Mouse (Mus musculus) heart, embryonic 11.5 days (tissue): Measurements from ENCODE around the gene Gm21962. TPM values are rescaled to one million over a fixed set of nuclear protein-coding genes. Genes with fewer than 3 reads are reported as not detected.

Source experiments
- ATAC-seq: fragments of 200-750 bp; cut with Nextera tagmentation; replicated peaks from 2 replicates; pipeline ENCODE4 v1.8.0; 2017; ENCODE audit warnings: moderate library complexity; ENCODE audit not compliant: insufficient number of reproducible peaks, low FRiP score, low TSS enrichment
- H3K27ac ChIP-seq: fragments of 300-500 bp; sonication (generic); 2 replicates; pipeline ENCODE4 v1.5.1; 2014; ENCODE audit warnings: mild to moderate bottlenecking, low read depth, low read length
- H3K27me3 ChIP-seq: fragments of 300-500 bp; sonication (generic); 2 replicates; pipeline ENCODE4 v1.6.1; 2014; ENCODE audit warnings: mild to moderate bottlenecking, low read length, mixed read lengths; ENCODE audit not compliant: control insufficient read depth, insufficient read depth
- H3K36me3 ChIP-seq: fragments of 300-500 bp; sonication (generic); 2 replicates; pipeline ENCODE4 v1.6.1; 2014; ENCODE audit warnings: mild to moderate bottlenecking, low read length, moderate library complexity, mixed read lengths; ENCODE audit not compliant: control insufficient read depth, insufficient read depth
- H3K4me1 ChIP-seq: fragments of 300-500 bp; sonication (generic); 2 replicates; pipeline ENCODE4 v1.6.1; 2014; ENCODE audit warnings: low read length; ENCODE audit not compliant: control insufficient read depth, insufficient read depth
- H3K4me2 ChIP-seq: fragments of 300-500 bp; sonication (generic); 2 replicates; pipeline ENCODE4 v1.6.1; 2014; ENCODE audit warnings: mild to moderate bottlenecking, moderate library complexity
- H3K4me3 ChIP-seq: fragments of 300-500 bp; sonication (generic); 2 replicates; pipeline ENCODE4 v1.5.1; 2014; ENCODE audit warnings: low read depth, low read length
- H3K9ac ChIP-seq: fragments of 300-500 bp; sonication (generic); 2 replicates; pipeline ENCODE4 v1.6.1; 2014; ENCODE audit warnings: mild to moderate bottlenecking, low read depth, low read length, moderate library complexity
- H3K9me3 ChIP-seq: fragments of 300-500 bp; sonication (generic); replicated peaks from 2 replicates; pipeline ENCODE4 v1.6.1; 2016; ENCODE audit warnings: low read length; ENCODE audit not compliant: control insufficient read depth
- WGBS: fragments of 180-500 bp; shearing (Covaris S2); extraction: QIAGEN DNeasy Blood & Tissue Kit; methylation state at CpG from one replicate; pipeline ENCODE4 v1.1.7; 2014; ENCODE audit not compliant: insufficient replicate concordance; 5-methylcytosine and 5-hydroxymethylcytosine counted together
- polyA plus RNA-seq: library from polyadenylated mRNA; unstranded; fragments of >200 nt; fragmentation: Nextera tagmentation; extraction: Ambion mirVana; gene quantifications from 2 replicates; pipeline ENCODE4 v1.2.1, GENCODE M21; 2014

Gene Gm21962
- polyA plus RNA-seq, 1 experiment from 2014 or later = not detected

DNA sequence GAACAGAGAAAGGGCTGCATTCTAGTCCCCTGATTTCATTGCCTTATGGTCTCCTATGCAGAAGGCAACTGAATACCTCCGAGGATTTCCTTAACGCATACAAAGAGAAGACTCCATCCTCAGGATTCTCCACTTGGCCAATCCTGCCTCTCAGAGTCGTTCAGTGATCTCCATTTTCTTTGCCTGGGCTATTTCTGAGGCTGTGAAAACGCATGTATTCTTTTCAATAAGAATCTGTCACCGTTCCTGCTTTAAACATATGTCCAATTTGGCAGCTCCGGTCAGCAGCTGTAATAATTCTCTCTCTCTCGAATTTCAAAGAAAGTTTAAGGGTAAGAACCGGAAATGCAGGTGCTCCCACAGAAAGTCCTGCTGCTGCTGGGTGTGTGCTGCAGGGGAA lies 29.2 kb upstream of the Gm21962 start:
- Histone ChIP-seq H3K4me3 (no peak overlapping the region), H3K9ac (no peak overlapping the region), H3K36me3 (no peaks in the 10 kb centered on the region), H3K27me3 (no peaks in the 10 kb centered on the region), H3K4me1 (no peaks in the 10 kb centered on the region), H3K27ac (no peak overlapping the region), H3K9me3 (no peaks in the 10 kb centered on the region), H3K4me2 (no peak overlapping the region)
- WGBS = 62% methylated on average over 8 of the region's 8 CpGs
- no peak for ATAC-seq

DNA sequence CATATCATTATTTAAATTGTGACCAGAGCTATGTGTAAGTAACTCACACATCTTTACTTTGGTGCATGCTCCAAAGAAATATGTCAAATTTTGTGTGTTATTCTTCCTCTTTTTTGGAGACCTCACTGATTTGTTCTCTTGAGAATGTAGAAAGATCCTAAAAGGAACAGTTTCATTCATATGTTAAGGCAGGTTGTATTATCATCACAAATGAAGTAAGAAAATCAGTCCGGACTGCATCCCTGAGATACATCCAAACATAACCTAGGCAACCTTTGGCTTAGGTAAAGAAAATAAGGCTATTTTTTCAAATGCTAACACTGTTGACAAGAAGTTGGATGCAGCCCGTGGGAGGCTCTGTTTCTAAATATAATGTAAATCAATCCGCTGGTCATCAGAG lies 28.8 kb upstream of the Gm21962 start:
- ATAC-seq = no peak

DNA sequence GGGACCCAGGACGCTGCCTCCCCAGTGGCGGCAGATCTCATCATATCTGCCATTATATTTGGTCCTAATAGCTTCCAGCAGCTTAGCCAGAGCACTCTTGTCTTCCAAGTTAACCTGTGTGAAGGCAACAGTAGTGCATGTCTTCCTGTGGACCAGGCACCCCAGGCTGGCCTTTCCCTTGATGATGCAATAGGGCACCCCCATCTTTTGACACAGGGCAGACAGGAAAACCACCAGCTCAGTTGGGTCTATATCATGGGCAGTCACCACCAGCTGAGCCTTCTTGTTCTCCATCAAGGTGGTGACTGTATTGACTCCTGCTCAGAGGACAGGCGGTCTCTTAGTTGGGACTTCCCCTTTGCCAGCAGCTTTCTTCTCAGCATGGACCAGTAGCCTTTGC lies 27.2 kb upstream of the Gm21962 start:
- H3K9ac ChIP-seq = no peak overlapping the region
- WGBS = 89% methylated on average over 3 of the region's 3 CpGs
- H3K4me2 ChIP-seq = no peak overlapping the region
- no peaks in the 10 kb centered on the region for H3K9me3 ChIP-seq
- no peaks in the 10 kb centered on the region for H3K36me3 ChIP-seq
- H3K27me3 ChIP-seq = no peaks in the 10 kb centered on the region
- ATAC-seq = no peak
- no peak overlapping the region for H3K27ac ChIP-seq
- no peaks in the 10 kb centered on the region for H3K4me1 ChIP-seq
- H3K4me3 ChIP-seq = no peak overlapping the region

More for the DNA sequence above, 28.8 kb upstream of the Gm21962 start:
- H3K4me2 ChIP-seq = no peak overlapping the region
- no peak overlapping the region for H3K9ac ChIP-seq
- no peaks in the 10 kb centered on the region for H3K36me3 ChIP-seq
- H3K27me3 ChIP-seq = no peaks in the 10 kb centered on the region
- WGBS = 74% methylated on average over 3 of the region's 3 CpGs
- H3K9me3 ChIP-seq = no peaks in the 10 kb centered on the region
- no peak overlapping the region for H3K27ac ChIP-seq
- H3K4me3 ChIP-seq = no peak overlapping the region
- H3K4me1 ChIP-seq = no peaks in the 10 kb centered on the region

DNA sequence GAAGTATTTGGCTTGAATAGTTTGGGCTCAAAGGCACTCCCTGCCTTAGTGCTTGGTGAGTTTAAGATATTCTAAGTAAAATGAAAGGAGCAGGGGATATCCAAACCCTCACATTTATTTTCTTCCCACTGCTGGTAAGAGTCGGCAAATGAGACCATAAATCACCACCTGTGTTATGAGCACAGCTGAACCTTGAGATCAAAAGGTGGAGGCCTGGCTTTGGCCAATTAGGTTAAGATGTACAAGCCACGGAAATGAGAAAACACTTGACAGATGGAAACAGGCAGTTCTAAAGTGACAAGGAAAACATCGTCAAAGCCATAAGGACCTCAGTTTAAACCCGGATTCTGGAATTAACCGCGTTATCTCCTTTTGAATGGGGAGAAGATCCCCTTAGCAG lies 26.4 kb upstream of the Gm21962 start:
- Histone ChIP-seq H3K36me3 (no peaks in the 10 kb centered on the region), H3K27me3 (no peaks in the 10 kb centered on the region), H3K4me3 (no peak overlapping the region), H3K4me1 (no peaks in the 10 kb centered on the region), H3K27ac (no peak overlapping the region), H3K9ac (no peak overlapping the region), H3K4me2 (no peak overlapping the region), H3K9me3 (no peaks in the 10 kb centered on the region)
- WGBS = 81% methylated on average over 6 of the region's 6 CpGs
- no peak for ATAC-seq

DNA sequence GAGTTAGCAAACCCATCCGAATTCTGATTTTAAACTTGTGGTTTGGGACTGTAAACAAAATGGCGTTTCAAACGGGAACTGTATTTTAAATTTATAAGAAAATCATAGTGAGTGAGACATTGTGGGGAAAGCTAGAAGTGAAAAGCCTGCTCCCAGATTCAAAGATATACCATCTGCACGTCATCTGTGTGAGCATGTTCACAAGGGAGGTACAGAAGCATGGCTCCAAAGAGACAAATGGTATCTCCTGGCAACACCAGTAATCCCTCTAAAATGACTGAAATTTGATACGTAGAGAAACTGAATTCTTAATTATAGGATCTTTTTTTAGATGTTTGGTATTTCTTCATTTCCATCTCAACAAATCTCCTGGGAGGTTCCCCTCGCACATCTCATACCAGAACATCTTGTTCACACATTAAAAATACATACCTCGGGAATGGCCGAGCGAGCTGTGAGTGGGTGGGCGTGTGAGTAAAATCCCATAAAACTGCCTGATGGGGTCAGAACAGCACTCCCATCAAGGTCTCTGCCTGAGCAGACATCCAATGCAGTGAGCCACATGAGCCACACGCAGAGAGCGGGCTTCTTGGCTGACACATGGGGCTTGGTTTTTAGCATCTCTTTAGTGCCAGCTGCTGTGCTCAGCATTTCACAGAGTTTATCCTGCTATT lies 23.8 kb upstream of the Gm21962 start:
- H3K4me3 ChIP-seq = no peak overlapping the region
- no peaks in the 10 kb centered on the region for H3K27me3 ChIP-seq
- 79% methylated on average over 12 of the region's 12 CpGs for WGBS
- no peak overlapping the region for H3K4me2 ChIP-seq
- H3K36me3 ChIP-seq = no peaks in the 10 kb centered on the region
- H3K9me3 ChIP-seq = no peaks in the 10 kb centered on the region
- no peak for ATAC-seq
- no peak overlapping the region for H3K9ac ChIP-seq
- no peaks in the 10 kb centered on the region for H3K4me1 ChIP-seq
- no peak overlapping the region for H3K27ac ChIP-seq

DNA sequence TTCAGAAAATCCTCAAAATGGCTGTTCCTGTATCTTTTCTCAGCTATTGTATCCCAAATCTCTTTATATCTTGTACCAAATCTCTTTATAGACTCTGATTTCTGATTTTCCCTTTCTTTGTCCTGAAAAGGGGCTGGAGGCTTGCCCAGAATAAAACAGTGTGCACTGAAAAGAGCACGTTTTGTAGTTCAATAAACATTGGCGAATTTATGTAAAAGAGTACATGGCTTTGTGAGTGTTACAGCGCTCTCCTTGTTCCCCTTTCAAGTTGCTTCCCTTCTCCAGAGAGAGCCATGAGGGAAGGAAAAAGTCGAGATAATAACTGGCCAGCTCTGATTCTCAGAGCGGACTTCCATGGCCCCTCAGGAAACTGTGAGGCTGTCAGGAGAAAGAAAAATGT lies 22.2 kb upstream of the Gm21962 start:
- no peak for ATAC-seq
- H3K36me3 ChIP-seq = no peaks in the 10 kb centered on the region
- H3K9me3 ChIP-seq = no peaks in the 10 kb centered on the region
- 64% methylated on average over 5 of the region's 5 CpGs for WGBS
- H3K27me3 ChIP-seq = no peaks in the 10 kb centered on the region
- H3K4me2 ChIP-seq = no peak overlapping the region
- H3K9ac ChIP-seq = no peak overlapping the region
- H3K4me1 ChIP-seq = no peaks in the 10 kb centered on the region
- H3K27ac ChIP-seq = no peak overlapping the region
- no peak overlapping the region for H3K4me3 ChIP-seq

DNA sequence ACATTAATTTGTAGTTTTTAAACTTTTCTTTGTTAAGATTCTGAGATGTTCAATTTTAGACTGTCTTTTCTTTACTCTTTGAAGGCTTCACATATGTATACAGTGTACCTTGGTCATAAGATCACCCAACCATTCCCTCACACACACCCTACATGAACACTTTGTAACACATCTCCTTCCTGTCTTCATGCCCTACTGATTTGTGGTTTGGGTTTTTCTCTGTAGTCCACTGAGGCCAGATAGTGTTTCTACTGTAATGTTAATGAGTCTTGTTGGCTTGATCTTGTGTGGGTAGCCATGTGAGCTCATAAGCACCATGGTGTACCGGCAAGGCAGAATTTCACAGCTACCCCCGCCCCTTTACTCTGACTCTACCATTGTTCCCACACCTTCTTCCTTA lies 18.5 kb upstream of the Gm21962 start:
- H3K27ac ChIP-seq = no peak overlapping the region
- H3K36me3 ChIP-seq = no peaks in the 10 kb centered on the region
- H3K9me3 ChIP-seq = no peaks in the 10 kb centered on the region
- ATAC-seq = no peak
- no peak overlapping the region for H3K4me3 ChIP-seq
- H3K4me1 ChIP-seq = no peaks in the 10 kb centered on the region
- H3K9ac ChIP-seq = no peak overlapping the region
- H3K27me3 ChIP-seq = no peaks in the 10 kb centered on the region
- H3K4me2 ChIP-seq = no peak overlapping the region
- 87% methylated on average over 2 of the region's 2 CpGs for WGBS

DNA sequence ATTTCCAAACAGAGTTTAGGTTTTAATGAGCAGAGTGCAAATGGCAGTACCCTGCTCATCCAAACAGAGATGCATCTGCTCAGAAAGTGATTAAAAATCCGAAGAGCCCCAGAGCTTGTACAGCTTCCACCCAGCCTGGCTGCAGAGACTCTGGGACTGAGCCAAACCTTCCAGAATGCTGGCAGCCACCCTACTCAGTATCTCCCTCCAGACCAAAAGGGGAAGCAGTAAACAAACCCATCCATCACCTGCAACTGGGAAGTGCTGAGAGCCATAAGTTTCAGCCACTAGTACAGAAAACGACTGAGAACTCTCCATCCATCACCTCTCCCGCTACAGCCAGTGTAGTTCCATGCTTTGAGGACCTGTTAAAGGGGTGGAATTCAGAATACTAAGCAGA lies 9.6 kb downstream of the Gm21962 start:
- Histone ChIP-seq H3K36me3 (no peaks in the 10 kb centered on the region), H3K4me2 (no peak overlapping the region), H3K9me3 (no peaks in the 10 kb centered on the region), H3K27me3 (no peaks in the 10 kb centered on the region), H3K9ac (no peak overlapping the region), H3K4me3 (no peak overlapping the region), H3K27ac (no peak overlapping the region), H3K4me1 (no peaks in the 10 kb centered on the region)
- ATAC-seq = no peak; the same call in 1 of the 2 replicates
- 14% methylated on average over 3 of the region's 3 CpGs for WGBS
